Mouse (Mus musculus): ENCODE measurements around the gene Crygs. TPM values are rescaled to one million over a fixed set of nuclear protein-coding genes. Genes with fewer than 3 reads are reported as not detected.
A peak's percentile ranks its signal among the peaks of the same experiment; 100 is the strongest.

The Crygs gene
- 0.17 TPM in 1 of 2 replicates, not detected in the other for polyA plus RNA-seq (2012; rRNA removed)
- polyA plus RNA-seq (2014; fragmentation: Nextera tagmentation; extraction: Ambion mirVana) = 0.16 TPM in 1 of 2 replicates, not detected in the other

DNA sequence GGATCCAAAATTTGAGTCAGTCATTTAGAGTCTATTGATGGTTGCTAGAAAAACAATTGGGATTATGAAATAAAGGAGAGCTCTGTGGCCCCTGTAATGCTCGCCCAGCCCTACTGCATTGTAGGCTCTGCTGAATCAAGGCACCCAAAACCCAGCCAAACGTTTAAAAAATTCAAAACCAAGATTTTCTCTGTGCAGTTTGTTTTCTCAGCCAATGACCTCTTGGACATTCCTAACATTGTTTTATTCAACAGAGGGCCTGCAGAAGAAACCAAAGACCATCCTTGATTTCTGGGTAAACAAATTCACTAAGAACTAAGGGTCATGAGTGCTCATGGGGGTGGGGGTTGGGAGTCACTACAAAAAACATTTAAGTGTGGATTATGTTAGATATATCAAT lies at the start of gene Crygs:
Gene Crygs (minus strand): TSS at position 101 of the 400 bp plus-strand sequence.
- WGBS (ENCODE audit: insufficient replicate concordance) = 59% methylated on average over 2 of the region's 2 CpGs
- ATAC-seq (ENCODE audit: insufficient read depth) = no peak
- H3K4me2 ChIP-seq (ENCODE audit: low read depth) = no peak within 1 kb of the TSS
- no peak within 1 kb of the TSS for H3K4me3 ChIP-seq (ENCODE audit: insufficient read depth in 1 of 2, low read depth in 2 of 2, low read length in 2 of 2)
- H3K4me1 ChIP-seq (replicated peaks; ENCODE audit: control insufficient read depth in 2 of 2, insufficient read depth in 2 of 2, low read length in 1 of 2) = no peaks in the 10 kb centered on the region
- no peak for DNase-seq (ENCODE audit: low read depth in 3 of 3, low spot score in 3 of 3)
- no peak within 1 kb of the TSS for H3K9ac ChIP-seq (replicated peaks)
- H3K36me3 ChIP-seq (replicated peaks; ENCODE audit: control insufficient read depth, insufficient read depth, low read depth) = peaks cover 10% of the 10 kb centered on the region
- no peak within 1 kb of the TSS for H3K27ac ChIP-seq
- H3K9me3 ChIP-seq (ENCODE audit: control insufficient read depth, low read length) = no peaks in the 10 kb centered on the region
- TF ChIP-seq CTCF (IDR thresholded peaks at IDR 0.05; ENCODE audit: low read depth) (no peak), EP300 (IDR thresholded peaks at IDR 0.05; ENCODE audit: low read depth) (no peak)
- H3K27me3 ChIP-seq (ENCODE audit: control insufficient read depth, insufficient read depth, low read length) = no peaks in the 10 kb centered on the region

DNA sequence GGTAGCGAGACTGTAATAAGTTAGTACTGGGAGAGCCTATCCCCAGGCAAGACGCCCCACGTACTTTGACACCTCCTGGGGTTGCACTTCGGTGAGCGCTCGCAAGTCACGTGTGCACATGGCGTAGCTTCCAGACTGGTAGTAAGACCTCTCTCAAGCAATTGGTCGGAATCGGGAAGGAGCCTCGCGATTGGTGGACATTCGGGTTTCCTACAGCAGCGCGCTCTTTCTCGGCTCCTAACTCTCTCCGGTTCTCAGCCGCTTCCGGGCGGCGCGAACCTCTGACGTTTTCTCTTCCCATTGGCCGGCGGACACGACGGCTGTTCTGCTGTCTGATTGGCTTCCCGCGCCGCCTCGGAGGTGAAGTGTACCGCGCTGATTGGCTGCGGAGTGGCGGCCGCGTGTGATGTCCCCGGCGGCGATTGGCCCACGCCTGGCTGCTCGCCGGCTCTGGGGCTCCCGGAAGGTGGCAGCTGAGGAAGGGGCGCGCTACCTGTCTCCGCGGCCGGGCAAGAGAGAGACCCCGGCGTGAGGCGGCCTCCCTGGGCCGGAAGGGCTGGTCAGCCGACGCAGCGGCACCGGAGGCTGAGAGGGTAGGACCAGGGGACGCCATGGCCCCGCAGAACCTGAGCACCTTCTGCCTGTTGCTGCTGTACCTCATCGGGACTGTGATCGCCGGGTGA lies 46.2 kb upstream of the Crygs start, which contains the start of the genes Tbccd1 and Dnajb11:
Gene Tbccd1 (minus strand): TSS at position 239 of the 683 bp plus-strand sequence.
Gene Dnajb11 (plus strand): TSS at position 415 of the 683 bp plus-strand sequence.
- Histone ChIP-seq H3K4me2 (ENCODE audit: low read depth) (peak within 1 kb of the TSS; percentile 97), H3K27ac (peak within 1 kb of the TSS; percentile 97), H3K4me1 (replicated peaks; ENCODE audit: control insufficient read depth in 2 of 2, insufficient read depth in 2 of 2, low read length in 1 of 2) (peaks cover 31 to 32% of the 10 kb centered on the region in 2 experiments), H3K27me3 (ENCODE audit: control insufficient read depth, insufficient read depth, low read length) (no peaks in the 10 kb centered on the region), H3K9me3 (ENCODE audit: control insufficient read depth, low read length) (no peaks in the 10 kb centered on the region), H3K36me3 (replicated peaks; ENCODE audit: control insufficient read depth, insufficient read depth, low read depth) (peaks cover 23% of the 10 kb centered on the region), H3K4me3 (ENCODE audit: insufficient read depth in 1 of 2, low read depth in 2 of 2, low read length in 2 of 2) (peak within 1 kb of the TSS; percentile 68 to 88), H3K9ac (replicated peaks) (peak within 1 kb of the TSS; percentile 85)
- TF ChIP-seq CTCF (IDR thresholded peaks at IDR 0.05; ENCODE audit: low read depth) (no peak), EP300 (IDR thresholded peaks at IDR 0.05; ENCODE audit: low read depth) (no peak)
- DNase-seq (ENCODE audit: low read depth in 3 of 3, low spot score in 3 of 3) = peak; percentile 98 to 99 (median 98)
- under 1% methylated on average over 62 of the region's 62 CpGs for WGBS (ENCODE audit: insufficient replicate concordance)
- ATAC-seq (ENCODE audit: insufficient read depth) = peak; percentile 96

- TF ChIP-seq CTCF (IDR thresholded peaks at IDR 0.05; ENCODE audit: low read depth) = no peak
- TF ChIP-seq EP300 (IDR thresholded peaks at IDR 0.05; ENCODE audit: low read depth) = peak; percentile 71
- Histone ChIP-seq H3K9me3 (ENCODE audit: control insufficient read depth, low read length) (no peaks in the 10 kb centered on the region), H3K27me3 (ENCODE audit: control insufficient read depth, insufficient read depth, low read length) (no peaks in the 10 kb centered on the region), H3K4me3 (ENCODE audit: insufficient read depth in 1 of 2, low read depth in 2 of 2, low read length in 2 of 2) (peak overlapping the region; percentile 68 to 84), H3K4me1 (replicated peaks; ENCODE audit: control insufficient read depth in 2 of 2, insufficient read depth in 2 of 2, low read length in 1 of 2) (peaks cover 38 to 39% of the 10 kb centered on the region in 2 experiments), H3K27ac (peak overlapping the region; percentile 97), H3K4me2 (ENCODE audit: low read depth) (peak overlapping the region; percentile 97), H3K36me3 (replicated peaks; ENCODE audit: control insufficient read depth, insufficient read depth, low read depth) (peaks cover 22% of the 10 kb centered on the region), H3K9ac (replicated peaks) (peak overlapping the region; percentile 77)
- ATAC-seq (ENCODE audit: insufficient read depth) (peak; percentile 32), DNase-seq (ENCODE audit: low read depth in 3 of 3, low spot score in 3 of 3) (peak; percentile 62 to 66 (median 63))
- WGBS (ENCODE audit: insufficient replicate concordance) = 3% methylated on average over 9 of the region's 9 CpGs
These were observed 45.4 kb upstream of the Crygs start for GRCm38 (mm10) chr16:22856773-22857172.

DNA sequence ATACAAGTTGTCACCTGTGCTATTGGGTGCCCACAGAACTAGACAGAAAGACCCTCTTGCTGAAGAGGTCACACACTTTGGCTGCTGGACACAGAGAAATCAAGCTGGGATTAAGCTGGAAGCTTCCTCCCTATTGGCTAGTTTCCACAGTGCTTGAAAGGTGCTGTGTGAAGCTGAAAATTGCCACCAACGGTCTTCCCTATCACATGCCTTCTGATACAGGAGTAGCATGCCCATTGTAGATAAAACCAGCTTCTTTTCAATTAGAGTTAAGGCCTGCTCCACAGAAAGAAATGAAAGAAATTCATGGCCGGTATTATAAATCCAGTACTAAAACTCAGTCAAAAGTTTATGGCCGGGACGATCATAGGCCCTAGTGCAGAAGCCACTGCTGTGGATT lies 41.3 kb upstream of the Crygs start:
- Histone ChIP-seq H3K27me3 (ENCODE audit: control insufficient read depth, insufficient read depth, low read length) (no peaks in the 10 kb centered on the region), H3K9ac (replicated peaks) (peak overlapping the region; percentile 48), H3K27ac (peak overlapping the region; percentile 64), H3K9me3 (ENCODE audit: control insufficient read depth, low read length) (no peaks in the 10 kb centered on the region), H3K4me3 (ENCODE audit: insufficient read depth in 1 of 2, low read depth in 2 of 2, low read length in 2 of 2) (peak overlapping the region in 1 of 2 experiments; percentile 18; a peak in 2 of 4 replicates), H3K4me2 (ENCODE audit: low read depth) (peak overlapping the region; percentile 76), H3K4me1 (replicated peaks; ENCODE audit: control insufficient read depth in 2 of 2, insufficient read depth in 2 of 2, low read length in 1 of 2) (peaks cover 35 to 37% of the 10 kb centered on the region in 2 experiments), H3K36me3 (replicated peaks; ENCODE audit: control insufficient read depth, insufficient read depth, low read depth) (peaks cover 24% of the 10 kb centered on the region)
- no peak for ATAC-seq (ENCODE audit: insufficient read depth)
- no peak for TF ChIP-seq CTCF (IDR thresholded peaks at IDR 0.05; ENCODE audit: low read depth)
- peak; percentile 86 for TF ChIP-seq EP300 (IDR thresholded peaks at IDR 0.05; ENCODE audit: low read depth)
- DNase-seq (ENCODE audit: low read depth in 3 of 3, low spot score in 3 of 3) = peak; percentile 41 to 52 (median 44)
- 43% methylated on average over 4 of the region's 4 CpGs for WGBS (ENCODE audit: insufficient replicate concordance)

DNA sequence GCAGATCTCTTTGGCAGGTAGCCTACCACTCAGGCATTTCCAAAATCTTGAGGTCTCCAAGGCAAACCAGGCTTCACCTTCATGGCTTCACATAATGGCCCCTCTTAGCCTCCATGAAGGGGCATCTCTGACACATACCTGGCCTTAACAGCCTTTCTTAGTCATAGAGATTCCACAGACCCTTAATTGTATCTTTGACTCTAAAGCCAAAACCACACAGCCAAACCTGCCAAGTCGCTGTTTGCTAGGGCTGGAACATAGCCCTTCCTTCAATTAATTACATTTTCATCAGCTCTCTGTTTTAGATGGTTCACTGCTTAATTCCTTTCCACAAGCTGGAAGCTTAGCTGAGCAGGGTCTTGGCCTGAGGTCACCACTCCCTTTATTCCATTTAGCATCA lies 37.0 kb upstream of the Crygs start:
- H3K27ac ChIP-seq = no peak overlapping the region

More for the DNA sequence above, 37.0 kb upstream of the Crygs start:
- DNase-seq (ENCODE audit: low read depth in 3 of 3, low spot score in 3 of 3) (no peak), ATAC-seq (ENCODE audit: insufficient read depth) (no peak)
- TF ChIP-seq CTCF (IDR thresholded peaks at IDR 0.05; ENCODE audit: low read depth) (no peak), EP300 (IDR thresholded peaks at IDR 0.05; ENCODE audit: low read depth) (no peak)
- Histone ChIP-seq H3K9me3 (ENCODE audit: control insufficient read depth, low read length) (no peaks in the 10 kb centered on the region), H3K27me3 (ENCODE audit: control insufficient read depth, insufficient read depth, low read length) (no peaks in the 10 kb centered on the region), H3K4me1 (replicated peaks; ENCODE audit: control insufficient read depth in 2 of 2, insufficient read depth in 2 of 2, low read length in 1 of 2) (peaks cover 22 to 28% of the 10 kb centered on the region in 2 experiments), H3K4me2 (ENCODE audit: low read depth) (no peak overlapping the region), H3K36me3 (replicated peaks; ENCODE audit: control insufficient read depth, insufficient read depth, low read depth) (peaks cover 14% of the 10 kb centered on the region), H3K4me3 (ENCODE audit: insufficient read depth in 1 of 2, low read depth in 2 of 2, low read length in 2 of 2) (no peak overlapping the region), H3K9ac (replicated peaks) (no peak overlapping the region)
- WGBS (ENCODE audit: insufficient replicate concordance) = 76% methylated on average over 1 of the region's 1 CpGs

Data from liver, embryonic 14.5 days (tissue).